Mouse (Mus musculus) olfactory bulb, adult 2 months (tissue): ENCODE results near the gene Prss28. TPM values are rescaled to one million over a fixed set of nuclear protein-coding genes. Genes with fewer than 3 reads are reported as not detected.

Source experiments
- H3K27ac ChIP-seq: fragments of 200-500 bp; 2 replicates; pipeline ENCODE4 v1.5.1; 2012; ENCODE audit warnings: low read depth, low read length; ENCODE audit not compliant: insufficient read depth
- H3K4me1 ChIP-seq: fragments of 200-500 bp; 2 replicates; pipeline ENCODE4 v1.6.1; 2012; ENCODE audit warnings: low read length; ENCODE audit not compliant: control insufficient read depth, insufficient read depth
- H3K4me3 ChIP-seq: fragments of 200-500 bp; 2 replicates; pipeline ENCODE4 v1.5.1; 2012; ENCODE audit warnings: mild to moderate bottlenecking, low read depth, low read length, moderate library complexity; ENCODE audit not compliant: insufficient read depth
- CTCF ChIP-seq: fragments of 200-500 bp; IDR thresholded peaks from 2 replicates; pipeline ENCODE4 v1.5.1; 2012; ENCODE audit warnings: low read depth, mild to moderate bottlenecking, low read length, moderate library complexity; ENCODE audit not compliant: insufficient read depth
- POLR2A ChIP-seq: fragments of 200-500 bp; IDR thresholded peaks from 2 replicates; pipeline ENCODE4 v1.6.1; 2012; ENCODE audit warnings: mild to moderate bottlenecking, low read depth, low read length, moderate library complexity; ENCODE audit not compliant: insufficient read depth
- WGBS: fragments of 180-500 bp; shearing (Covaris S2); methylation state at CpG from one replicate; pipeline ENCODE4 v1.1.7; 2018; 5-methylcytosine and 5-hydroxymethylcytosine counted together
- polyA plus RNA-seq: library from polyadenylated mRNA; stranded (reverse); fragments of >200 nt; gene quantifications from 2 replicates; pipeline ENCODE4 v1.2.4, GENCODE M21; 2012; ENCODE audit warnings: low replicate concordance; ENCODE audit not compliant: missing spikeins, insufficient read depth, insufficient read length

Prss28 gene
- not detected in 2 replicates for polyA plus RNA-seq

- Histone ChIP-seq H3K27ac (no peak within 1 kb of the TSS), H3K4me3 (no peak within 1 kb of the TSS), H3K4me1 (no peaks in the 10 kb centered on the region)
- TF ChIP-seq POLR2A (no peak), CTCF (no peak)
- WGBS, result 82% methylated on average over 4 of the region's 4 CpGs
Observed at GRCm38 (mm10) chr17:25308346-25308745, at the start of gene Prss28. Gene Prss28 (plus strand): TSS chr17:25308646.

GRCm38 (mm10) chr17:25264453-25264852 lies 44.0 kb upstream of the Prss28 start:
- WGBS, result 44% methylated on average over 3 of the region's 3 CpGs
- H3K4me3 ChIP-seq, result no peak overlapping the region
- 0 out of 2 replicates have a peak, but pooled peaks cover 3% of the 10 kb centered on the region for H3K4me1 ChIP-seq
- TF ChIP-seq CTCF, result no peak
- no peak for TF ChIP-seq POLR2A
- H3K27ac ChIP-seq, result no peak overlapping the region

GRCm38 (mm10) chr17:25270795-25271335 lies 37.6 kb upstream of the Prss28 start:
- no peak overlapping the region for H3K4me3 ChIP-seq

GRCm38 (mm10) chr17:25272326-25272725 lies 36.1 kb upstream of the Prss28 start:
- no peak overlapping the region; the same call in 1 of the 2 replicates for H3K27ac ChIP-seq
- no peak for TF ChIP-seq POLR2A
- TF ChIP-seq CTCF, result no peak
- H3K4me1 ChIP-seq, result peaks cover 14% of the 10 kb centered on the region
- peak overlapping the region; percentile 75 for H3K4me3 ChIP-seq
- under 1% methylated on average over 10 of the region's 10 CpGs for WGBS

More at GRCm38 (mm10) chr17:25270795-25271335, 37.6 kb upstream of the Prss28 start:
- H3K27ac ChIP-seq, result no peak overlapping the region
- TF ChIP-seq POLR2A (no peak), CTCF (no peak)
- peaks cover 14% of the 10 kb centered on the region for H3K4me1 ChIP-seq
- 70% methylated on average over 2 of the region's 2 CpGs for WGBS

- under 1% methylated on average over 90 of the region's 92 CpGs for WGBS
- no peak; the same call in 1 of the 2 replicates for TF ChIP-seq CTCF
- peak; percentile 74 for TF ChIP-seq POLR2A
- Histone ChIP-seq H3K27ac (peak overlapping the region; percentile 100), H3K4me3 (peak overlapping the region; percentile 75), H3K4me1 (peaks cover 14% of the 10 kb centered on the region)
Observed at GRCm38 (mm10) chr17:25272951-25273705, 35.3 kb upstream of the Prss28 start.

- under 1% methylated on average over 44 of the region's 45 CpGs for WGBS
- H3K27ac ChIP-seq, result peak overlapping the region; percentile 100
- no peak for TF ChIP-seq POLR2A
- TF ChIP-seq CTCF, result peak; percentile 69
- H3K4me1 ChIP-seq, result peaks cover 14% of the 10 kb centered on the region
- H3K4me3 ChIP-seq, result peak overlapping the region; percentile 75
Observed at GRCm38 (mm10) chr17:25273706-25274501, 34.5 kb upstream of the Prss28 start.

- H3K27ac ChIP-seq, result peak within 1 kb of the TSS; percentile 100
- WGBS, result 80% methylated on average over 9 of the region's 9 CpGs
- no peak for TF ChIP-seq CTCF
- TF ChIP-seq POLR2A, result no peak
- H3K4me1 ChIP-seq, result peaks cover 8% of the 10 kb centered on the region
- peak within 1 kb of the TSS; percentile 75 for H3K4me3 ChIP-seq
Observed at GRCm38 (mm10) chr17:25274571-25275346, 33.7 kb upstream of the Prss28 start, which contains the start of gene Ube2i. Gene Ube2i (minus strand): TSS chr17:25274622.

GRCm38 (mm10) chr17:25275833-25276232 lies 32.6 kb upstream of the Prss28 start:
- WGBS, result 96% methylated on average over 3 of the region's 3 CpGs
- Histone ChIP-seq H3K4me1 (peaks cover 8% of the 10 kb centered on the region), H3K4me3 (no peak overlapping the region), H3K27ac (no peak overlapping the region)
- TF ChIP-seq POLR2A (no peak), CTCF (no peak)
